Mouse (Mus musculus): ENCODE results near the gene Nutf2. TPM values are rescaled to one million over a fixed set of nuclear protein-coding genes. Genes with fewer than 3 reads are reported as not detected.

Nutf2 gene
- total and polyA plus RNA-seq, 3 experiments = 11.2 to 223 (median 144) TPM

GRCm38 (mm10) chr8:105835318-105835717, 25.1 kb upstream of the Nutf2 start:
- in situ Hi-C loops (cut with MboI; ENCODE audit: low pct_ligation_motif_present, low pct_unique_long_range_greater_than_20kb, low sequenced_read_pairs) (no loop called here), dilution Hi-C loops (cut with MboI; ENCODE audit: extremely low pct_ligation_motif_present, extremely low pct_unique_long_range_greater_than_20kb, low sequenced_read_pairs) (no loop called here)
- H3K4me2 ChIP-seq (ENCODE audit: insufficient read depth, low read depth, poor library complexity, severe bottlenecking) = peak overlapping the region; percentile 30; the same call in 1 of the 2 replicates
- no peaks in the 10 kb centered on the region for H3K79me2 ChIP-seq (replicated peaks; ENCODE audit: control insufficient read depth, extremely low read depth, insufficient read depth, poor library complexity, severe bottlenecking)
- peaks cover 5 to 20% of the 10 kb centered on the region in 2 experiments; a peak in 2 of 4 replicates for H3K4me1 ChIP-seq (ENCODE audit: control insufficient read depth in 1 of 2, insufficient read depth in 2 of 2)
- H3K27ac ChIP-seq (ENCODE audit: insufficient read depth, low read depth) = no peak overlapping the region
- H3K4me3 ChIP-seq (replicated peaks in 1 of 3; ENCODE audit: low read depth in 2 of 3, low read length in 2 of 3, poor library complexity in 1 of 3) = no peak overlapping the region
- DNase-seq (ENCODE audit: extremely low read depth) = peak; percentile 84
- TF ChIP-seq ZKSCAN1 (IDR thresholded peaks at IDR 0.05; ENCODE audit: borderline replicate concordance, low read depth, low read length) (no peak), MAZ (IDR thresholded peaks at IDR 0.05; ENCODE audit: low read depth, low read length) (0 out of 2 replicates have a peak, but pooled peaks have one; percentile 16), SMC3 (IDR thresholded peaks at IDR 0.05; ENCODE audit: low read depth, low read length) (peak; percentile 63), CHD2 (IDR thresholded peaks at IDR 0.05; ENCODE audit: low read length) (no peak), ZNF384 (IDR thresholded peaks at IDR 0.05; ENCODE audit: low read depth, low read length) (peak; percentile 64), ELF1 (IDR thresholded peaks at IDR 0.05; ENCODE audit: low read depth, low read length) (peak; percentile 94), RAD21 (IDR thresholded peaks at IDR 0.05; ENCODE audit: low read depth, low read length) (peak; percentile 61), CTCF (conservative IDR thresholded peaks at IDR 0.05 in 1 of 2, IDR thresholded peaks at IDR 0.05 in 1 of 2; ENCODE audit: low read depth in 2 of 2, low read length in 2 of 2) (peak; percentile 37 to 79; a peak in 3 of 4 replicates)
- peaks cover 0 to 4% of the 10 kb centered on the region in 2 experiments for H3K36me3 ChIP-seq (replicated peaks in 1 of 2; ENCODE audit: control insufficient read depth in 1 of 2, insufficient read depth in 1 of 2, low read length in 1 of 2)
- H3K9ac ChIP-seq (ENCODE audit: insufficient read depth, low read depth) = peak overlapping the region; percentile 35; the same call in 1 of the 2 replicates
- peaks cover 5% of the 10 kb centered on the region for H3K27me3 ChIP-seq (replicated peaks)
- peaks cover 2% of the 10 kb centered on the region for H3K9me3 ChIP-seq (replicated peaks; ENCODE audit: low read length)

- peaks cover 5 to 20% of the 10 kb centered on the region in 2 experiments; a peak in 2 of 4 replicates for H3K4me1 ChIP-seq (ENCODE audit: control insufficient read depth in 1 of 2, insufficient read depth in 2 of 2)
- peaks cover 0 to 19% of the 10 kb centered on the region in 2 experiments for H3K36me3 ChIP-seq (replicated peaks in 1 of 2; ENCODE audit: control insufficient read depth in 1 of 2, insufficient read depth in 1 of 2, low read length in 1 of 2)
- TF ChIP-seq CHD2 (IDR thresholded peaks at IDR 0.05; ENCODE audit: low read length) = no peak
- TF ChIP-seq MAX (IDR thresholded peaks at IDR 0.05; ENCODE audit: low read length) = no peak
- TF ChIP-seq TCF12 (IDR thresholded peaks at IDR 0.05; ENCODE audit: low read depth, low read length) = no peak
- no peak for TF ChIP-seq RCOR1 (conservative IDR thresholded peaks at IDR 0.05; ENCODE audit: low read depth, low read length)
- TF ChIP-seq CHD1 (IDR thresholded peaks at IDR 0.05; ENCODE audit: low read depth, low read length) = no peak
- TF ChIP-seq MEF2A (IDR thresholded peaks at IDR 0.05; ENCODE audit: borderline replicate concordance, low read depth, low read length) = no peak
- TF ChIP-seq NRF1 (IDR thresholded peaks at IDR 0.05; ENCODE audit: low read depth, low read length) = no peak
- no peak for TF ChIP-seq SIN3A (IDR thresholded peaks at IDR 0.05; ENCODE audit: low read length)
- TF ChIP-seq ZKSCAN1 (IDR thresholded peaks at IDR 0.05; ENCODE audit: borderline replicate concordance, low read depth, low read length) = no peak
- TF ChIP-seq JUND (conservative IDR thresholded peaks at IDR 0.05; ENCODE audit: low read depth, low read length) = no peak
- TF ChIP-seq BHLHE40 (IDR thresholded peaks at IDR 0.05; ENCODE audit: low read depth, low read length) = no peak
- no peak for TF ChIP-seq POLR2A (IDR thresholded peaks at IDR 0.05; ENCODE audit: low read depth, low read length)
- in situ Hi-C loops (cut with MboI; ENCODE audit: low pct_ligation_motif_present, low pct_unique_long_range_greater_than_20kb, low sequenced_read_pairs) = no loop called here
- dilution Hi-C loops (cut with MboI; ENCODE audit: extremely low pct_ligation_motif_present, extremely low pct_unique_long_range_greater_than_20kb, low sequenced_read_pairs) = no loop called here
- no peak overlapping the region for H3K9ac ChIP-seq (ENCODE audit: insufficient read depth, low read depth)
- peaks cover 11% of the 10 kb centered on the region for H3K9me3 ChIP-seq (replicated peaks; ENCODE audit: low read length)
- no peak overlapping the region for H3K4me2 ChIP-seq (ENCODE audit: insufficient read depth, low read depth, poor library complexity, severe bottlenecking)
- peaks cover 5% of the 10 kb centered on the region for H3K27me3 ChIP-seq (replicated peaks)
- no peak overlapping the region for H3K4me3 ChIP-seq (replicated peaks in 1 of 3; ENCODE audit: low read depth in 2 of 3, low read length in 2 of 3, poor library complexity in 1 of 3)
- H3K79me2 ChIP-seq (replicated peaks; ENCODE audit: control insufficient read depth, extremely low read depth, insufficient read depth, poor library complexity, severe bottlenecking) = no peaks in the 10 kb centered on the region
- no peak for DNase-seq (ENCODE audit: extremely low read depth)
- no peak overlapping the region for H3K27ac ChIP-seq (ENCODE audit: insufficient read depth, low read depth)
Observed at GRCm38 (mm10) chr8:105836991-105837390, 23.4 kb upstream of the Nutf2 start.
